Mouse (Mus musculus) T-helper 1 cell (primary cell): ENCODE results near the gene Tspan5.

Source experiments
- in situ Hi-C: fragments of 300-600 bp; cut with MboI, MseI; formaldehyde crosslinking; loops from one replicate; pipeline ENCODE4 v1.15.1; 2025; ENCODE audit warnings: high pct_unique_total_duplicates

The Tspan5 gene

DNA sequence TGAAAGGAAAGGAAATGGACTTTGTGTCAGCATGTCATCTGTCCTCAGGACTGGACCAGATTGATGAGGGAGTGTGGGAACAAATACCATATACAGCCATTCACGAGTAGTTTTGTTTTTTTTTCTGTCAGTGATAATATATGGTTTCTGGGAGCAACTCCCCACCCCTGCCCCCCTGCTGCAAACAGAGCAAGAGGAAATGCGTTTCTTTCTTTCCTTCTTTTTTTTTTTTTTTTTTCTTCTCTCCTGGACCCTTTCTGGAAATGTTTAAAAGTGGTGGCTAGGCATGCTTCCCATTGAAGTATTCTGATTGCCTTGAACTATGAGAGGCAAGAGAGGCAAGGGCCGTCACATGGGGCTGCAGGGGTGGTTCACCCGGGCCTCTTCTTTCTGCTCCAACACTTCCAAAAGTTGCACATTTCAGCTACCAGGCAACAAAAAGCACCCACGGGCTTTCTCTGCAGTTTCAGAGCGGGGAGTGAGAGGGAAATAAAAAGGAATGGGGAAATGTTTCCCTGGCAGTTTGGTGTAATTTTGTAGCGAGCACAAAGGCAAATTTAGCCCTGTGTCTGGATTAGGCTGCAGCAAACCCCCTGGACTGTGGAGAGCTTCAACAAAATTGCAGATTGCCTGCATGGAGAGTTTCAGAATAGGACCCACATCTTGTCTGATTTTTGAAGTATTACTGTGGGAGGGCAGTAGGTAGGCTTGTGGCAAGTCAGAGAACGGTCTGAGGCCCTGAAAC is 2.2 kb downstream of the Tspan5 start:
- in situ Hi-C loops, result no loop called here

- in situ Hi-C loops, result no loop called here
These were observed 3.1 kb downstream of the Tspan5 start for GRCm38 (mm10) chr3:138745091-138745490.

DNA sequence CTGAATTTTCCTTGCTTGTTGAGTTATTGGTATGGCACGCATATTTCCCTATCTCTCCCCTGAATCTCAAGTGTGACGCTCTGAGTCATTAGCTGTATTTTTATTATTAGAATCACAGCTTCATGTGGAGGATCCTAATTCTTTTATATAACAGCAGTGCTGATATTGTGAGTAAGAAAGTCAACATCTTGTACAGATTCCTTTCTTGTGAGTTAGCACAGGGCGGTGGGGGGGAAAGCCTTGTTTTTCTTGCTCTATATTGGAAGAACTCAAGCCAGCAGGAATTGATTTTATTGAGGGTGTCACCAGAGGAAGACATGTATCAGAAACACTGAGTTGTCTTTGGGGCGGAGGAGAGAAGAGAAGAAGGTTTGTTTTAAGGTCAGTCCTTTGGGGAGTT is 3.6 kb downstream of the Tspan5 start:
- in situ Hi-C loops, result no loop called here

GRCm38 (mm10) chr3:138746556-138746955 is 4.6 kb downstream of the Tspan5 start:
- in situ Hi-C loops, result no loop called here

GRCm38 (mm10) chr3:138747035-138747434 is 5.0 kb downstream of the Tspan5 start:
- in situ Hi-C loops, result no loop called here

DNA sequence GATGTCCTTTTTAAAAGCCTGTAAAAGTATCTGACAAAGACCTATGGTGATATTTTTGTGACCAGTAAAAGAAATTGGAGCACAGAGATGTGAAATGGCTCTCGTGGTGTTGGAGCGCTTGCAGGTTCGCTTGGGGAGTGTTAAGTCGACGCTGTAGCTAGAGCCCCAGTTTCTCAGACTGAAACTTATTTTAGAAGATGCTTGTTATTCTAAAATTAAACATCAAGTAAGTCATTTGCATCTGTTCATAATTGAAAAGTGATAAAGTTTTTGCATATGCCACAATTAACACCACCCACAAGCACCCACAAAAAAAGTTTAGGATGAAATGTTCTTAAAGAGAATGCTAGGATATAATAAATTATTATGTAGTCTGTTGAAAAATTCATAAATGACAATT is 6.0 kb downstream of the Tspan5 start:
- in situ Hi-C loops, result no loop called here

- in situ Hi-C loops, result loop anchor here (10.0 kb wide), 1 partner anchor 145 kb away; no protein-coding TSS in a partner anchor
These were observed 7.7 kb downstream of the Tspan5 start for GRCm38 (mm10) chr3:138749645-138750044.

GRCm38 (mm10) chr3:138751328-138751727 is 9.3 kb downstream of the Tspan5 start:
- in situ Hi-C loops, result loop anchor here (10.0 kb wide), 1 partner anchor 143 kb away; no protein-coding TSS in a partner anchor

DNA sequence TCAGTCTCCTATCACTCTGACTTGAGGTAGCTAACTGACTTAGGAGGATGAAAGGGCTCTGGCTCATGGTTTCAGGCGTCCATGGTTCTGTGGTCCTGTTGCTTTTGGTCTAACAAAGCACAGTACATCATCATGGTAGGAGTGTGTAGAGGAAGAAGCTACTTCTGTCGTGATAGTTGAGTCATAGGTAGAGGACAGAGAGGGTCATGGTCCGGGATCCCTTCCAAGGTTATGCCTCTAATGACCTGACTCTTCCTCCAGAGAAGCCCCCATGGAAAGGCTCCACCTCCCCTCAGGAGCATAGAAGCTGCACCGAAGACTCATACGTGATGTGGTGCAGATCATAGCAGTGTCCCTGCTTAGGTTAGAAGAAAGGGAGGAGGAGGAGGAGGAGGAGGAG is 10.1 kb downstream of the Tspan5 start:
- in situ Hi-C loops, result loop anchor here (10.0 kb wide), 1 partner anchor 143 kb away; no protein-coding TSS in a partner anchor

GRCm38 (mm10) chr3:138752769-138753168 is 10.8 kb downstream of the Tspan5 start:
- in situ Hi-C loops, result loop anchor here (10.0 kb wide), 1 partner anchor 142 kb away; no protein-coding TSS in a partner anchor

DNA sequence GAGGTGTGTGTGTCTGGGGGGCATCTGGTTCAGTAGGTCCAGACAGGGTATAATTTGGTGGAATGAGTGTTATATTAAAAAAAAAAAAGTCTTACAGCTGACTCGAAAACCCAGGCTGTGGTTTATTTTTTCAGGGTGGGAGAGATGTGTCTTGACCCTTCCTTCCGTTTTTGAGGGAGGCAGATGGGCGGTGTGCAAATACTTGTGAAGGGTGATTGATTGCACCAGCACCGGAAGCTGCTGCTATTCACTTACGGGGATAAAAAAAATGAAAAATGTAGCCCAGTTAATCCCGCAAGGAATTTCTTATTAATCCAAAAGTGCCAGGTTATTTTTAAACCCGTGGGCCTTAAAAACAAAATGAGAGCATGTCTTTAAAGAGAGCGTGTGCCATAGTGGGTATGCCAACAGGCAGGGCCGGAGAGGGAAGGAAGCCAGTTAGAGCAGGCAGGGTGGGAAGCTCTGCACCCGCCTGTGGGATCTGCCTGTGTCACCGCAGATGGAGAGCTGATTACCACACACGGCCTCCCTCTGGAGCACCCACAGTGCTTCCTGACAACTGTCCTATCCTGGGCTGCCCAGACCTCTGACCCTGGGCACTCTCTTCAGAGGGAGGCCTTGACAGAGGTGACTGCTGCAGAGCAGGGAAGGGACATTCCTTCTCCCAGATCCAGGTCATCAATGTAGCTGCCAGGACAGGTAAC is 11.3 kb downstream of the Tspan5 start:
- in situ Hi-C loops, result loop anchor here (10.0 kb wide), 1 partner anchor 141 kb away; no protein-coding TSS in a partner anchor

DNA sequence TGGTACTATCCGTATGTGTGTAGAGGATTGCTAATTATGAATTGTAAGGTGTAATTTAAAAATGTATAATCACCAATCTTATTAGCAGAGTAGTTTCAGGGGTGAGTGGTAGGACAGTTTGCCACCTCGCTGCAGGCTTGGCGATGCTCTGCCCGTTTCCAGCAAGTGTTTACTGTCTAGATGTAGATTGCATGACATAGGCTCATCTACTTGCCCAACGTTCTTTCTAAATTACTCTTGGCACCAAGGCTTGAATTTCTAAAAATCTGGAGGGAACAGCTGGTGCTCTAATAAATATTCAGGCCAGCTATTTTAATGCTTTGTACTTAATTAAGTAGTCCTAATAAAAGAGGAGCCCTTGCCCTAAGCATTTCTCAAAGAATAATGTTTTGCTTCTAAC is 12.3 kb downstream of the Tspan5 start:
- in situ Hi-C loops, result loop anchor here (10.0 kb wide), 1 partner anchor 140 kb away; no protein-coding TSS in a partner anchor

- in situ Hi-C loops, result loop anchor here (10.0 kb wide), 1 partner anchor 138 kb away; no protein-coding TSS in a partner anchor
These were observed 15.3 kb downstream of the Tspan5 start for GRCm38 (mm10) chr3:138757283-138757682.

DNA sequence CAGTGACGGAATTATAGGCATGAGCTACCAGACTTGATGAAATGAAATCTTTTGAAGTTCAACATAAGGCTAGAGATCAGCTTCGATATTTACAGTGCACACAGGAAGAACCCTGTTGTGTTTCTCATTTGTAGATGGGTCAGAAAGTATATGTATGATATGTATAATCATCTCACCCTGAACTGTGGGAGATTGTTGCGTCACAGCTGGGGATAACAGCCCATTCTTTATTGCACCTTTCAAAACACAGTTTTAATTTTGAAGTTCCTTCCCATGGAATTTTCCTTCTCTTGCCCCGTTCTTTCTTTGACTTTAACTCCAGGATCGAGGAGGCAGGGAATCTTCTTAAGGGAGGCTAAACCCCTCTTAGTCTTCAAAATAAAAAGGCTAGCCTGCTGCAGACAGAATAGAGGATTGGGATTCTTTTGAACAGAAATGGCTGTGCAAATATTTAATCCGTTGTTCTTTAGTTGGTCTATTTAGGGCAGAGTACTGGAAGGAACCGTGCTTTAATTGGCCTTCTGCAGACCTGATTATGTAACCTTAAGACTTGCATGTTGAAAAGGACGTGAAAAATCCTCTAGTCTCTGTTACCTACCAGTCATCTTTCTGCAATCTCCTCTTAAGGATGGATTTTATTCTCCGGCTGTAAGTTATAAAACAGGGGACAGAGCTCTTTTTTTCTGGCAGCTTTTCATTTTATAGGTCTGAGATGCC is 18.1 kb downstream of the Tspan5 start:
- in situ Hi-C loops, result loop anchor here (10.0 kb wide), 1 partner anchor 135 kb away; no protein-coding TSS in a partner anchor

DNA sequence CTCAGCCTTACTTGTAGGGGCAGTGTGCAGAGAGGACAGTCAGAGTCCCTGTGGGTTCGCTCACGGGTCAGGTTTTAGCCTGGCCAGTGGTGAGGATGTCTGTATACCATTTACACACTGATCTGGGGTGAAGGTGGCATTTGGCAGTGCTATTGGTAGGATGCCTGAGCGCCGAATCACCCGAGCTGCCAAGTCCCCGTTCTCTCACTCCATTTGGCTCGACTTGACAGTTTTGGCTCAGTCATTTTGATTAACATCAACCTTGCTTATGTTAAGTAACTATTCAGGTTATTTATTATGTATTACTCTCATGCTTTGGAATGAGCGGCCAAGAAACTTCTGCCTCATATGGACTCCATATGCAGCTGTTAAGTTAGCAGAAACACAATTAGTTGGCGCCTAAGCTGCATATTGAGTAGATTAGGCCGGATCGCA is 18.7 kb downstream of the Tspan5 start:
- in situ Hi-C loops, result no loop called here

GRCm38 (mm10) chr3:138761531-138761930 is 19.5 kb downstream of the Tspan5 start:
- in situ Hi-C loops, result no loop called here

DNA sequence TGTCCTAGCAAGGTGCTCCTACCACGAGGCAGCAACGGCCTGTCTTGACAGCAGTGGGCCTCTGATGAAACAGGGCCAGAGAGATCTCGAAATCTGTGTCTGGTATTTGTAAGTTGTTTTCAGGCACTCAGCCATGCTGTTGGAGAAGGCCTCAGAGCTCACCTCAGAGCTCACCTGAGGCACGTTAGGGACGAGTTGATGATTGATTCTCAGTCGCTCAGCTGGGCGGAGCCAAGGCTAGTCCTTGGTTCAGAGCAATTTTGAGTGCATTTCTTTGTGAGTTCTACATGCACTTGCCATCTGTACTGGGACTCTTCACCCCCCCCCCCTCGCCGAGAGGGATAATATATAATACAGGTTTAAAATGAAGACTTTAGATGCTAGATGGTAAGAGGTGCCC is 21.9 kb downstream of the Tspan5 start:
- in situ Hi-C loops, result no loop called here

- in situ Hi-C loops, result no loop called here
These were observed 22.8 kb downstream of the Tspan5 start for GRCm38 (mm10) chr3:138764782-138765181.

- in situ Hi-C loops, result no loop called here
These were observed 25.0 kb downstream of the Tspan5 start for GRCm38 (mm10) chr3:138767034-138767433.

DNA sequence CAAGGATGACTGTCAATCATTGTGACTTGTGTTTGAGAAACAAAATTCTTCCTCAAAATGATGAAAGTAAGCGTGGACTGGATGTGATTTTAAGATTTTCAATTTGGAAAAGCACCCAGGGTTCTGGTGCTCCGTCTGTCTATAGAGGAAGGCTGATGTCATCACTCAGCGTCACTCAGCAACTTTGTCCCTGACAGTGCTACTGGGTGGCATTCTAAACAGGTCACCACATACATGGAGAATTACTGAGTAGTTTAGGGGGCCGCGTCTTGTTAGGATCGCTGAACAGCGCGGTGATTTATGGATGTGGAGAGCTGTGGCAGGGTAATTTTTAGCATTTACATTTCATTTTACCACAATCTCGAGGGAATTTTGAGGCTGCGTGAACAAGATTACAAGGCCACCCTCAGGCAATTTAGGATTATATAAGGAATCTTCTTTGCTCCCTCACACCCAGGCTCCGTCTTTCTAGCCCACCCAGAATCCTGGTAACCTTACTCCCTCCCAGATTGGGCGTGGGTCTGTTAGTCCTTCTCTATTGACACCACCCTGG is 26.6 kb downstream of the Tspan5 start:
- in situ Hi-C loops, result no loop called here

- in situ Hi-C loops, result no loop called here
These were observed 28.8 kb downstream of the Tspan5 start for GRCm38 (mm10) chr3:138770650-138771331.
